In genomic region chr11:95259088-95259849, GRCm38 (mm10) we compare ENCODE assay signal across 8 mouse cellular contexts. TPM values are rescaled to one million over a fixed set of nuclear protein-coding genes. Genes with fewer than 3 reads are reported as not detected.
DNase-seq lines count a peak whose midpoint lies in the region; ATAC-seq and TF ChIP-seq lines count a peak whose summit lies in the region.

No protein-coding gene starts in this region.

- H3K36me3 ChIP-seq in heart, embryonic 11.5 days (ENCODE audit: control insufficient read depth, insufficient read depth, low read length): no peaks in the 10 kb centered on the region
- H3K36me3 ChIP-seq in kidney, embryonic 16.5 days (ENCODE audit: insufficient read depth, low read length): no peaks in the 10 kb centered on the region

- H3K4me1 ChIP-seq in heart, embryonic 11.5 days (ENCODE audit: control insufficient read depth, insufficient read depth, low read length): peaks cover 3% of the 10 kb centered on the region; the same call in 1 of the 2 replicates
- peaks cover 5% of the 10 kb centered on the region for H3K4me1 ChIP-seq in kidney, embryonic 16.5 days (ENCODE audit: insufficient read depth, low read length)

- no peaks in the 10 kb centered on the region for H3K27me3 ChIP-seq in heart, embryonic 11.5 days (ENCODE audit: control insufficient read depth, insufficient read depth, low read length)
- H3K27me3 ChIP-seq in kidney, embryonic 16.5 days (ENCODE audit: insufficient read depth, low read length): no peaks in the 10 kb centered on the region

- peak; percentile 72 for ATAC-seq in erythroblast, adult 5-6 weeks (replicated peaks; ENCODE audit: low FRiP score, poor library complexity, severe bottlenecking)
- ATAC-seq in heart, embryonic 11.5 days (replicated peaks; ENCODE audit: insufficient number of reproducible peaks, low FRiP score, low TSS enrichment): peak; percentile 62
- ATAC-seq in kidney, embryonic 16.5 days (ENCODE audit: low FRiP score, low TSS enrichment): peak; percentile 77

- TF ChIP-seq CTCF in brain, embryonic 14.5 days (IDR thresholded peaks at IDR 0.05; ENCODE audit: borderline replicate concordance, extremely low read depth, insufficient read depth, insufficient read length): peak; percentile 100

- H3K9me3 ChIP-seq in heart, embryonic 11.5 days (replicated peaks; ENCODE audit: control insufficient read depth, low read length): no peaks in the 10 kb centered on the region
- H3K9me3 ChIP-seq in kidney, embryonic 16.5 days (ENCODE audit: low read length): no peaks in the 10 kb centered on the region

- peak overlapping the region; percentile 75 for H3K9ac ChIP-seq in heart, embryonic 11.5 days (ENCODE audit: low read depth, low read length)
- peak overlapping the region; percentile 86 for H3K9ac ChIP-seq in kidney, embryonic 16.5 days (replicated peaks; ENCODE audit: low read length)

- H3K27ac ChIP-seq in heart, embryonic 11.5 days (ENCODE audit: low read depth, low read length): peak overlapping the region; percentile 43
- peak overlapping the region; percentile 85 for H3K27ac ChIP-seq in kidney, embryonic 16.5 days (ENCODE audit: low read length)

- H3K4me2 ChIP-seq in heart, embryonic 11.5 days: peak overlapping the region; percentile 92
- H3K4me2 ChIP-seq in kidney, embryonic 16.5 days (replicated peaks; ENCODE audit: low read depth, low read length): peak overlapping the region; percentile 97

- under 1% methylated on average over 73 of the region's 73 CpGs for WGBS in heart, embryonic 11.5 days (ENCODE audit: insufficient replicate concordance)
- WGBS in kidney, embryonic 16.5 days: under 1% methylated on average over 73 of the region's 73 CpGs

- peak overlapping the region; percentile 60 for H3K4me3 ChIP-seq in heart, embryonic 11.5 days (ENCODE audit: low read depth, low read length)
- peak overlapping the region; percentile 67 for H3K4me3 ChIP-seq in kidney, embryonic 16.5 days (ENCODE audit: low read length)

- DNase-seq in CD4-positive helper T cell, adult 2 months (ENCODE audit: low read depth, low spot score): peak; percentile 92
- DNase-seq in brain, embryonic 14.5 days (ENCODE audit: low read depth): peak; percentile 83
- DNase-seq in liver: peak; percentile 87
- peak; percentile 77 to 90 for DNase-seq in monocyte, adult 2 months (ENCODE audit: low read depth in 1 of 2, low spot score in 2 of 2)
- DNase-seq in spleen, postnatal 14 days (ENCODE audit: low spot score in 2 of 2): peak; percentile 88 to 93

- TF ChIP-seq POLR2A in brain, embryonic 14.5 days (IDR thresholded peaks at IDR 0.05; ENCODE audit: borderline replicate concordance, extremely low read depth, insufficient read depth, insufficient read length, poor library complexity, severe bottlenecking): 0 out of 2 replicates have a peak, but pooled peaks have one; percentile 18

RNA-seq across cellular contexts. Expression of gene Tac4, which starts 2.1 kb away (rescaled TPM):
- polyA plus RNA-seq in brain, embryonic 14.5 days (2012; rRNA removed): not detected in 2 replicates
- total RNA-seq in erythroblast, adult 5-6 weeks (2015; ENCODE audit: low replicate concordance): not detected in 2 replicates
- 0.84 TPM in 1 of 2 replicates, not detected in the other for total RNA-seq in erythroblast, adult 5-6 weeks (2017; ENCODE audit: low replicate concordance)
- 0.13 TPM in 1 of 2 replicates, not detected in the other for polyA plus RNA-seq in heart, embryonic 11.5 days (2014; fragmentation: Nextera tagmentation; extraction: Ambion mirVana)
- polyA plus RNA-seq in kidney, embryonic 16.5 days (2015; fragmentation: Nextera tagmentation; extraction: Ambion mirVana): 0.12 TPM in 1 of 2 replicates, not detected in the other

RNA-seq across cellular contexts. Expression of gene Kat7, which starts 50.8 kb away (rescaled TPM):
- 48.5 and 50.9 TPM in 2 replicates for polyA plus RNA-seq in brain, embryonic 14.5 days (2012; rRNA removed)
- total RNA-seq in erythroblast, adult 5-6 weeks (2015; ENCODE audit: low replicate concordance): 33.8 and 39.3 TPM in 2 replicates
- total RNA-seq in erythroblast, adult 5-6 weeks (2017; ENCODE audit: low replicate concordance): 41.5 and 65.5 TPM in 2 replicates
- polyA plus RNA-seq in heart, embryonic 11.5 days (2014; fragmentation: Nextera tagmentation; extraction: Ambion mirVana): 43.2 and 55.1 TPM in 2 replicates
- 85.0 and 92.3 TPM in 2 replicates for polyA plus RNA-seq in kidney, embryonic 16.5 days (2015; fragmentation: Nextera tagmentation; extraction: Ambion mirVana)

Comparison
In these comparisons a context has a peak if more than half of its experiments do, and no peak if none do; other contexts are left out.
1. Peak in every context shown above with its lines: DNase-seq, ATAC-seq, H3K4me3 ChIP-seq and H3K27ac ChIP-seq.